Mouse (Mus musculus) liver, embryonic 14.5 days (tissue): ENCODE measurements around the gene Abhd4.

Source experiments
- CTCF ChIP-seq: IDR thresholded peaks from 2 replicates; pipeline ENCODE4 v1.5.1; 2016; ENCODE audit warnings: antibody characterized with exemption, low read depth, control low read depth
- EP300 ChIP-seq: IDR thresholded peaks from 2 replicates; pipeline ENCODE4 v1.6.1; 2016; ENCODE audit warnings: antibody characterized with exemption, low read depth

DNA sequence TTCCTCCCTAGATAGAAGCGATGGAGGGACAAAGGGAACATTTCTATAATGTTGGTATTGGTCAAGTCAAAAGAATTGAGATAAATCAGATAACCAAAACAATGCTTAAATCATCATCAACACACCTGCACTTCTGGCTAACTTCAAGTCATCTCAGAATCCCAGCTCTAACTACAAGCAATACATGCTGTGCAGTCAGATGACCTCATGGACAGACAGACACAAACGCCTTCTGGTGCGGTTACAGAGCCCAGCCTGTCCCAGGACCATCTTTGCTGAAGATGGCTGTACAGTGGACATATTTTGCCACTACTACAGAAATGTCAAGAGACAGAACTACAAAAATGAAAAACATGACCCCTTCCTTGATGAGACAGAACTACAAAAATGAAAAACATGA is 16.4 kb downstream of the Abhd4 start:
- TF ChIP-seq EP300 = no peak
- TF ChIP-seq CTCF = no peak
